Mouse (Mus musculus) stomach, embryonic 16.5 days (tissue): ENCODE measurements around the gene Nlrp6. TPM values are rescaled to one million over a fixed set of nuclear protein-coding genes. Genes with fewer than 3 reads are reported as not detected.

Source experiments
- ATAC-seq: fragments of 200-750 bp; cut with Nextera tagmentation; 2 replicates; pipeline ENCODE4 v1.8.0; 2017; ENCODE audit warnings: moderate number of reproducible peaks, moderate TSS enrichment; ENCODE audit not compliant: insufficient read depth, low FRiP score
- H3K27ac ChIP-seq: fragments of 300-500 bp; sonication (generic); 2 replicates; pipeline ENCODE4 v1.5.1; 2014; ENCODE audit warnings: low read length
- H3K27me3 ChIP-seq: fragments of 300-500 bp; sonication (generic); 2 replicates; pipeline ENCODE4 v1.6.1; 2014; ENCODE audit warnings: low read length, control low read depth, mixed read lengths; ENCODE audit not compliant: control insufficient read depth, insufficient read depth
- H3K36me3 ChIP-seq: fragments of 300-500 bp; sonication (generic); 2 replicates; pipeline ENCODE4 v1.6.1; 2014; ENCODE audit warnings: low read length; ENCODE audit not compliant: control insufficient read depth, insufficient read depth
- H3K4me1 ChIP-seq: fragments of 300-500 bp; sonication (generic); 2 replicates; pipeline ENCODE4 v1.6.1; 2014; ENCODE audit warnings: low read length, control low read depth, mixed read lengths; ENCODE audit not compliant: control insufficient read depth, insufficient read depth
- H3K4me2 ChIP-seq: fragments of 300-500 bp; sonication (generic); 2 replicates; pipeline ENCODE4 v1.6.1; 2014; ENCODE audit warnings: low read depth, low read length, mixed read lengths
- H3K4me3 ChIP-seq: fragments of 300-500 bp; sonication (generic); replicated peaks from 2 replicates; pipeline ENCODE4 v1.5.1; 2014; ENCODE audit warnings: mild to moderate bottlenecking, low read length
- H3K9ac ChIP-seq: fragments of 300-500 bp; sonication (generic); 2 replicates; pipeline ENCODE4 v1.6.1; 2014; ENCODE audit warnings: low read length
- H3K9me3 ChIP-seq: fragments of 300-500 bp; sonication (generic); replicated peaks from 2 replicates; pipeline ENCODE4 v1.6.1; 2016; ENCODE audit warnings: low read length, control low read depth; ENCODE audit not compliant: control insufficient read depth
- WGBS: fragments of 180-500 bp; shearing (Covaris S2); extraction: QIAGEN DNeasy Blood & Tissue Kit; methylation state at CpG from one replicate; pipeline ENCODE4 v1.1.7; 2014; 5-methylcytosine and 5-hydroxymethylcytosine counted together
- polyA plus RNA-seq: library from polyadenylated mRNA; unstranded; fragments of >200 nt; fragmentation: Nextera tagmentation; extraction: Ambion mirVana; gene quantifications from 2 replicates; pipeline ENCODE4 v1.2.1, GENCODE M21; 2015

The Nlrp6 gene
- polyA plus RNA-seq, 1 experiment from 2014 or later, result 9.9 TPM

DNA sequence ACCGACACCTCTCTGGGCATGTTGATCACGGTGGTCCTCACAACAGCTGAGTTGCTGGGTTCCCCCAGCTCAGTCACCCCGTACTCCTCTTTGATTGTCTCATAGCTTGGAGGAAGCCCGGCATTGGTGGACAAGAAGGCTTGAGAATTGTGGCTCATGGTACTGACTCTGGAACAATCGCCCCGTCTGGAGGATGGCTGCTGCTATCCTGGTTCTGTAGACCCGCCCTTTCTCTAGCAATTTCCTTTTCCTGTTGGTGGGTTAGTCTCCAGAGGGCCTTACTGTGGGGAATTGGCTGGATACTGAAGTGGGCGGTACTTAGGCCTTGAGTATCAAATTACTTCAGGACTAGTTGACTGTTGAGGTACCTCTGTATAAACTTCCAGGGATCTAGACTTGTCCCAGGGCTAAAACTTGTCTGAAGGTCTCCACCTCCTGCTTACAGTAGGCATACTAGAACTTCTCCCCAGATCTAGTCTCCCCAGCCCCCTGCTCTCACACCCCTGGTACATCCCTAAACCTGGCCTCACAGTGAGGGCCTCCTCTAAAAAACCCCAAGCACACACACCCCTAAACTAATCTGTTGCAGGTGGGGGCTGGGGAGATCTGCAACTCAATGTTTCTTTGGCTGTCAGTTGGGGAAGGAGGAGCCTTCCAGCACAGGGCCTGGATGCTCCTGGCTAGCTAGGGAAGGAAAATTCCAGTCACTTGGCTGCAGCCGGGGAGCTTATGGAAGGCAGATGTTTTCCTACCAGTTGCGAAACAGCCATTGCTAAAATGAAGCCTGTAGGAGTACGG is 35.3 kb downstream of the Nlrp6 start, which contains the start of the genes Gm45717 and Ifitm2:
Gene Gm45717, minus strand, starts transcription at position 180 of the 798 bp plus-strand sequence.
Gene Ifitm2, minus strand, starts transcription at position 230 of the 798 bp plus-strand sequence.
- Histone ChIP-seq H3K36me3 (no peaks in the 10 kb centered on the region; the same call in 1 of the 2 replicates), H3K9ac (peak within 1 kb of the TSS; percentile 84), H3K4me1 (peaks cover 45% of the 10 kb centered on the region), H3K9me3 (no peaks in the 10 kb centered on the region), H3K27ac (peak within 1 kb of the TSS; percentile 99), H3K27me3 (no peaks in the 10 kb centered on the region), H3K4me3 (peak within 1 kb of the TSS; percentile 72), H3K4me2 (peak within 1 kb of the TSS; percentile 92)
- WGBS, result 4% methylated on average over 11 of the region's 11 CpGs
- ATAC-seq, result peak; percentile 91

DNA sequence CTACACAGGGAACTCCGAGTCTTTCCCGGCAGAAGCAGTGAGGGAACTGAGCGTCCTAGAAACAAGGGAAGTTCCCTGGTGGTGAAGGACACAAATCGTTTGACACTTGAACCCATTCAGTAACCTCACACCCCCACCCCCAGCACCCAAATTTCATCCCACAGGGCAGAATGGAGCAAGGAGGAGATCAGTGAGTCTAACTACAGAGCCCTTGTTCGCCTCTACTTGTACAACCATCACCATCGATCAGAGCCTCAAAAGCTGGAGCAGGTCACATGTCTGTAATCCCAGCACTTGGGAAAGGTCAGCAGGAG is 35.8 kb downstream of the Nlrp6 start:
- H3K4me3 ChIP-seq, result peak overlapping the region; percentile 72; the same call in 1 of the 2 replicates
- WGBS, result 27% methylated on average over 6 of the region's 6 CpGs
- H3K27me3 ChIP-seq, result no peaks in the 10 kb centered on the region

DNA sequence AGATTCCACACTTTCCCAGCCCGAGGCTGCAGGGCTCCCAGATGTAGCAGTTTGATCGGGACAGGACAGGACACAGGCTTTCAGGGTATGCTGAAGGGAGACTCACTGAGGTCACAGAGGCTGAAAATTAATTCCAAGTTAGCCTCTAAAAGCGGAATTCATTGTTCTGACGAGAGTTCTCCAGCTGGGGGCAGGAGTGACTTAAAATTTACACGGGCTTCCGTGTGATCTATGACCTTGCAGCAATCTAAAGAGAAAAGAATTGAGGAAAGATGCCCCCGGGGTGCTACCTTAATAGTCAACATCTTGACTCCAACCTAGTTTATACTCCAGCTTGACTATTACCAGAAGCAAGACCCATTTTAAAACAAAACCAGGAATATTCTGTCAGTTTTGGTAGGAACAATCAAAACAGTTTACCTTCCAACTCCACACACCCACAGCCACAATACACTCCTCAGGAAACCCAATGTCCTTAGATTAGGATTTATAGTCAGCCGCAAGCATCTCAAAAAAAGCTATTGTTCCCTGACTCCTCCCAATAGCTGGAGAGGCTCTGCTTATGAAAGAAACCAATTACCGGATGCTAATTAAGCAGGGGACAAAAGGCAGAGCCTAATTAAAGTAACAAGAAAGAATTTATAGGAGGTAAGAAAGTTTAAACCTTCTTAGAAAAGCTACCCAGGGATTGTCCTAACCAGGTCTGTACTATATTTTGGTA is 38.6 kb downstream of the Nlrp6 start:
- H3K27ac ChIP-seq, result no peak overlapping the region
- WGBS, result 16% methylated on average over 9 of the region's 9 CpGs

More for the DNA sequence above, 35.8 kb downstream of the Nlrp6 start:
- peak; percentile 7 for ATAC-seq
- H3K9me3 ChIP-seq, result no peaks in the 10 kb centered on the region
- peak overlapping the region; percentile 61 for H3K9ac ChIP-seq
- peak overlapping the region; percentile 99 for H3K27ac ChIP-seq
- peak overlapping the region; percentile 92 for H3K4me2 ChIP-seq
- H3K36me3 ChIP-seq, result no peaks in the 10 kb centered on the region; the same call in 1 of the 2 replicates
- peaks cover 40% of the 10 kb centered on the region for H3K4me1 ChIP-seq

DNA sequence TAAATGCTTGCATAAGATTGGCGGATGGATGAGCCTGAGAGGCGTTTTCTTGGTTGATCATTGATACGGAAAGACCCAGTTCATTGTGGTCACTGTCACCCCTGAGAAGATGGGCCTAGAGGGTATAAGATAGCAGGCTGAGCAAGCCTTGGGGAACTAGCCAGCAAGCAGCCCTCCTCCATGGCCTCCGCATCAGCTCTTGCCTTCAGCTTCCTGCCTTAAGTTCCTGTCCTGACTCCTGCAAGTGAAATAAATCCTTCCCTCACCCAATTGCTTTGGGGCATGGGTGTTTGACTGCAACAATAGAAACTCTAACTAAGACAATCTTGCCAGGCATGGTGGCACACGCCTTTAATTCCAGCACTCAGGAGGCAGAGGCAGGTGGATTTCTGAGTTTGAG is 39.3 kb downstream of the Nlrp6 start:
- ATAC-seq, result no peak
- H3K4me1 ChIP-seq, result 0 out of 2 replicates have a peak, but pooled peaks cover 8% of the 10 kb centered on the region
- no peak overlapping the region for H3K9ac ChIP-seq
- no peak overlapping the region for H3K4me3 ChIP-seq
- WGBS, result 81% methylated on average over 5 of the region's 5 CpGs
- no peak overlapping the region for H3K27ac ChIP-seq
- H3K4me2 ChIP-seq, result no peak overlapping the region
- H3K9me3 ChIP-seq, result no peaks in the 10 kb centered on the region
- H3K27me3 ChIP-seq, result no peaks in the 10 kb centered on the region
- no peaks in the 10 kb centered on the region for H3K36me3 ChIP-seq

More for the DNA sequence above, 38.6 kb downstream of the Nlrp6 start:
- H3K36me3 ChIP-seq, result no peaks in the 10 kb centered on the region
- H3K27me3 ChIP-seq, result no peaks in the 10 kb centered on the region
- no peaks in the 10 kb centered on the region for H3K9me3 ChIP-seq
- no peak overlapping the region for H3K9ac ChIP-seq
- H3K4me2 ChIP-seq, result no peak overlapping the region
- H3K4me1 ChIP-seq, result peaks cover 12% of the 10 kb centered on the region
- H3K4me3 ChIP-seq, result no peak overlapping the region
- no peak for ATAC-seq

DNA sequence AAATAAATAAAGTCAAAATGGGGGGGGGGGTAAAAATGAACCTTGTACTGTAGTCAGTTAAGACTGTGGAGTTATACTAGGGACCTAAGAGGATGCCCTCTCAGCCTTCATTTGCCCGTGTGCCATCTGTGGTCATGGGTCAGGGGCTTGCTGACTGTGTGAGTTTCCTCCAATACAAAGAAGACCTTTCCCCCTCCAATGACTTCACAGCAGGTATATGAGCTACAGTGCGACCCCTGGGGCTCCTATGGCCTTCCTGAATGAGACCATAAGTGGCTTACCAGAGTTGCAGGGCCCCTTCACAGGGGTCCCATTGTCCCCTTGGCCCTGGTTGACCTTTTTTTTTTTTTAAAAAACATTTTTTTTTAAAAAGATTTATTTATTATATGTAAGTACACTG is 40.7 kb downstream of the Nlrp6 start:
- no peak for ATAC-seq
- Histone ChIP-seq H3K27ac (no peak overlapping the region), H3K4me2 (no peak overlapping the region), H3K4me3 (no peak overlapping the region), H3K9me3 (no peaks in the 10 kb centered on the region), H3K9ac (no peak overlapping the region), H3K36me3 (no peaks in the 10 kb centered on the region), H3K4me1 (0 out of 2 replicates have a peak, but pooled peaks cover 4% of the 10 kb centered on the region), H3K27me3 (no peaks in the 10 kb centered on the region)
- WGBS, result 90% methylated on average over 2 of the region's 2 CpGs

DNA sequence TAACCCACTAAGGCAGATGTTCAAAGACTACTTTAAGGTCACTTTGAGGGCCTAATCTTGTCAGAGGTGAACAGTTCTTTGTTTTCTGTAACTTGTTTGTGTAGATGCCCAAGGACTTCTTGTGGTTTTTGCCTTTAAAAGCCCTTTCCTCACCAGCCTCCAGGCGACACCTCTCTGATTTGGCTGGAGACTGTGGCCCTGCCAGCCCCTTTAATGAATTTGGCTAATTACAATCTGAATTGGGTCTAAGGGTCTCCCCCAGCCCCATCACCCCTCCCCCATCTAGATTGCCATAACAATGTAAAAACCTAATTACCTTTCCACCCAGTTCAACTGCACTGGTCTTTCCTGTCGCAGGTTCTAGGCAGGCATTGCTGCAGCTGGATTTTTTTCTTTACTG is 42.0 kb downstream of the Nlrp6 start:
- no peak for ATAC-seq
- Histone ChIP-seq H3K27me3 (no peaks in the 10 kb centered on the region), H3K9ac (no peak overlapping the region), H3K36me3 (no peaks in the 10 kb centered on the region), H3K4me2 (no peak overlapping the region), H3K4me3 (no peak overlapping the region), H3K4me1 (0 out of 2 replicates have a peak, but pooled peaks cover 2% of the 10 kb centered on the region), H3K27ac (no peak overlapping the region), H3K9me3 (no peaks in the 10 kb centered on the region)
- WGBS, result 88% methylated on average over 2 of the region's 2 CpGs

DNA sequence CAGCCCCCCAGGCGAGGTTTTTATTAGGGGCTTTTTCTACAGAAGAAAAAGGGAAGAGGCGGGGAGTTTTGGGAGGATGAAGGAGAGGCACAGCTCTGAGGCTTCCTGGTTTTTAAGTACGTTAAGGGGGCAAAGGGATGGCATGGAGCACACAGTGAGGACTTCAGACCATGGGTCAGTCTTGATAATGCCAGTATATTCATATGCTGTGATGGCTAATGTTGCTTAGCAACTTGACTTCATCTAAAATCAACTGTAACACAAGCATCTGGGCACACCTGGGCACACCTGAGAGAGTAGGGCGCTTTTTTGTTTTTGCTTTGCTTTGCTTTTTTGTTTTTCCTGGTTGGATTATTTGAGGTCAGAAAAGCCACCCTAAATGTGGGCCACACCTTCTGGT is 46.2 kb downstream of the Nlrp6 start, which contains the start of gene Ifitm1:
Gene Ifitm1, plus strand, starts transcription at position 301 of the 400 bp plus-strand sequence.
- no peak for ATAC-seq
- peak within 1 kb of the TSS; percentile 50 for H3K4me2 ChIP-seq
- peaks cover 13% of the 10 kb centered on the region for H3K4me1 ChIP-seq
- peak within 1 kb of the TSS; percentile 38 for H3K4me3 ChIP-seq
- H3K9me3 ChIP-seq, result no peaks in the 10 kb centered on the region
- no peaks in the 10 kb centered on the region for H3K36me3 ChIP-seq
- 78% methylated on average over 4 of the region's 4 CpGs for WGBS
- peak within 1 kb of the TSS; percentile 36; the same call in 1 of the 2 replicates for H3K9ac ChIP-seq
- peak within 1 kb of the TSS; percentile 63 for H3K27ac ChIP-seq
- H3K27me3 ChIP-seq, result no peaks in the 10 kb centered on the region

DNA sequence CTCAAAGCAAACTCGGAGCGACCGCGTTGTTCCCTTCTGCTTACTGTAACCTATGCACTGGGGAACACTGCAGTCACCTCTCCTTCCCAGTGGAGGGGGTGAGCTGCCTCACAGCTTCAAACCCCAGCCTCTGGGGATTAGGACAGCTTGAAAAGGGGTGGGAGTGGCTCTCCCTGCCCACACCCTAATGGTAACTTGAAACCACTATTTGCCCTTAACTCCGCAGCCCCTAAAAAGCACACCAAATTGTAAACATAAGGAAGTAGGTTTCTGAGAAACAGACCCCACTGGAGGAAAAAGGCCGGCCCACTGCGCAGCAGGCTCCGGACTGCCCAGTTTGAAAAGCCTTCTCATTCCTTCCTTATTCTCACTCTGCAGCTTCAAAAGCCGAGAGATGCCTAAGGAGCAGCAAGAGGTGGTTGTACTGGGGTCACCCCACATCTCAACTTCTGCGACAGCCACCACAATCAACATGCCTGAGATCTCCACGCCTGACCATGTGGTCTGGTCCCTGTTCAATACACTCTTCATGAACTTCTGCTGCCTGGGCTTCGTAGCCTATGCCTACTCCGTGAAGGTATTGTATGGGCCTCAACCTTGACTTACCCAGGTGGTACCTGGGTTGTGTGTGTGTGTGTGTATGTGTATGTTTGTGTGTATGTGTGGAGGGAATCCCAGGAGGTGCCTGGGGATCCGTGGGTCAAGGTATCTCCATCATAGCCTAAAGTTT is 47.3 kb downstream of the Nlrp6 start:
- Histone ChIP-seq H3K36me3 (no peaks in the 10 kb centered on the region), H3K9me3 (no peaks in the 10 kb centered on the region), H3K4me1 (peaks cover 16% of the 10 kb centered on the region), H3K4me2 (peak overlapping the region; percentile 50), H3K27ac (peak overlapping the region; percentile 63), H3K27me3 (no peaks in the 10 kb centered on the region), H3K9ac (peak overlapping the region; percentile 37; the same call in 1 of the 2 replicates), H3K4me3 (peak overlapping the region; percentile 38)
- WGBS, result 7% methylated on average over 14 of the region's 14 CpGs
- peak; percentile 77 for ATAC-seq
